Mouse (Mus musculus) small intestine, adult 2 months (tissue): Measurements from ENCODE around the gene Bcr. TPM values are rescaled to one million over a fixed set of nuclear protein-coding genes. Genes with fewer than 3 reads are reported as not detected.
"Not testable (repeated sequence)": the region's sequence is repeated elsewhere in the genome, so short reads cannot be mapped to it uniquely, and the experiment has no call there.

Source experiments
- H3K27ac ChIP-seq: fragments of 200-500 bp; 2 replicates; pipeline ENCODE4 v1.5.1; 2012; ENCODE audit warnings: low read depth, low read length, control low read depth, inconsistent platforms; ENCODE audit not compliant: insufficient read depth
- H3K27me3 ChIP-seq: fragments of 200-500 bp; 2 replicates; pipeline ENCODE4 v1.6.1; 2012; ENCODE audit warnings: mild to moderate bottlenecking, moderate library complexity, low read length, inconsistent platforms; ENCODE audit not compliant: control insufficient read depth, insufficient read depth
- H3K36me3 ChIP-seq: fragments of 200-500 bp; 2 replicates; pipeline ENCODE4 v1.6.1; 2012; ENCODE audit warnings: mild to moderate bottlenecking, low read length, control low read depth, inconsistent platforms; ENCODE audit not compliant: control insufficient read depth, insufficient read depth
- H3K4me1 ChIP-seq: fragments of 200-500 bp; 2 replicates; pipeline ENCODE4 v1.6.1; 2012; ENCODE audit warnings: low read length, inconsistent platforms, mixed read lengths; ENCODE audit not compliant: control insufficient read depth, insufficient read depth, insufficient read length
- H3K4me3 ChIP-seq: fragments of 200-500 bp; 2 replicates; pipeline ENCODE4 v1.5.1; 2012; ENCODE audit warnings: low read depth, mild to moderate bottlenecking, control low read depth, inconsistent platforms, low read length, moderate library complexity
- CTCF ChIP-seq: fragments of 200-500 bp; IDR thresholded peaks from 2 replicates; pipeline ENCODE4 v1.5.1; 2012; ENCODE audit warnings: low read depth, mild to moderate bottlenecking, control low read depth, inconsistent platforms, low read length, moderate library complexity, mixed read lengths; ENCODE audit not compliant: insufficient replicate concordance, insufficient read length; ENCODE audit errors: extremely low read depth
- POLR2A ChIP-seq: fragments of 200-500 bp; IDR thresholded peaks from 2 replicates; pipeline ENCODE4 v1.6.1; 2012; ENCODE audit warnings: low read depth, mild to moderate bottlenecking, control low read depth, inconsistent platforms, low read length, moderate library complexity
- WGBS: fragments of 180-500 bp; shearing (Covaris S2); methylation state at CpG from one replicate; pipeline ENCODE4 v1.1.7; 2018; 5-methylcytosine and 5-hydroxymethylcytosine counted together
- polyA plus RNA-seq: library from polyadenylated mRNA; depleted of rRNA; stranded (reverse); fragments of >200 nt; gene quantifications from 2 replicates; pipeline ENCODE4 v1.2.3, GENCODE M21; 2012

Gene Bcr
- polyA plus RNA-seq, 1 experiment: 46.9 TPM

DNA sequence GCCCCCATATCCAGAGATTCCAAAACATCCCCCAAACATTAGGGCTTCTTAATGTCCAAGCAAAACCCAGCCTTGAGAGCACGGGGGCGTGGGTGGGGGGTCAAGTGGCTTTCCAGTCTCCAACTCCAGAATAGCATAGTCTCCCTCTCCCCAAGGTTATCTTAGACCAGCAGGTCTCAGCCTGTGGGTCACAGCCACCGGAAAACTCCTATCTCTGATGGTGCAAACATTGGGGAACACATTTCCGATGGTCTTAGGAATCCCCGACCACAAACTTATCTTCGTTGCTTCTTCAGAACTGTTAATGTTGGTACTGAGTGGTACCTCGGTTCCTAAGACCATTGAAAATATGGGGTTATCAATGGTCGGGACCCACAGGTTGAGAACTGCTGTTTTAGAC is 31.6 kb upstream of the Bcr start:
- TF ChIP-seq POLR2A (no peak), CTCF (no peak)
- H3K36me3 ChIP-seq: no peaks in the 10 kb centered on the region

DNA sequence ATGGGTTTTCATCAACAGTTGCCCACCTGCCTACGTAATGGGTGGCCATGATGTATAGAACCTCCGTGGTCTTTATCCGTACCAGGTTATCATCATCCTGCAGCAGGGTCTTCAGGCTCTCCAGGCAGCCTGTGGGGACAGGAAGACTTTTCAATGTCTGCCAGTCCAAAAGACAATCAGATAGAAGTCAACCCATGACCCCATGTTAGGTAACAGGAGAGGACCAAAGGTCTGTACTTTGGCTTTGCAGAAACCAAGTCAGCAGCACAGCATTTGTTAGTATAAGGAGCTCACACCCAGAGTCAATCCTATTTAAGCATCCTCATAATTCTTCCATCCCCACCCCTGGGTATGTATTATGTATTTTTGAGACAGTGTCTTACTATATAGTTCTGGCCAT is 30.7 kb upstream of the Bcr start:
- no peaks in the 10 kb centered on the region for H3K27me3 ChIP-seq
- H3K36me3 ChIP-seq: no peaks in the 10 kb centered on the region
- peaks cover 2% of the 10 kb centered on the region; the same call in 1 of the 2 replicates for H3K4me1 ChIP-seq
- 94% methylated on average over 3 of the region's 3 CpGs for WGBS
- no peak overlapping the region for H3K27ac ChIP-seq
- no peak overlapping the region for H3K4me3 ChIP-seq
- TF ChIP-seq POLR2A: no peak
- TF ChIP-seq CTCF: no peak

More for the DNA sequence above, 31.6 kb upstream of the Bcr start:
- H3K4me1 ChIP-seq: peaks cover 2% of the 10 kb centered on the region; the same call in 1 of the 2 replicates
- no peak overlapping the region for H3K27ac ChIP-seq
- no peak overlapping the region for H3K4me3 ChIP-seq
- no peaks in the 10 kb centered on the region for H3K27me3 ChIP-seq
- 81% methylated on average over 8 of the region's 8 CpGs for WGBS

- WGBS: 67% methylated on average over 3 of the region's 3 CpGs
- TF ChIP-seq POLR2A (no peak), CTCF (no peak)
- no peak overlapping the region for H3K27ac ChIP-seq
- H3K36me3 ChIP-seq: no peaks in the 10 kb centered on the region
- no peak overlapping the region for H3K4me3 ChIP-seq
- H3K4me1 ChIP-seq: peaks cover 2% of the 10 kb centered on the region; the same call in 1 of the 2 replicates
- no peaks in the 10 kb centered on the region for H3K27me3 ChIP-seq
Observed at GRCm38 (mm10) chr10:75030234-75030633, 30.2 kb upstream of the Bcr start.

DNA sequence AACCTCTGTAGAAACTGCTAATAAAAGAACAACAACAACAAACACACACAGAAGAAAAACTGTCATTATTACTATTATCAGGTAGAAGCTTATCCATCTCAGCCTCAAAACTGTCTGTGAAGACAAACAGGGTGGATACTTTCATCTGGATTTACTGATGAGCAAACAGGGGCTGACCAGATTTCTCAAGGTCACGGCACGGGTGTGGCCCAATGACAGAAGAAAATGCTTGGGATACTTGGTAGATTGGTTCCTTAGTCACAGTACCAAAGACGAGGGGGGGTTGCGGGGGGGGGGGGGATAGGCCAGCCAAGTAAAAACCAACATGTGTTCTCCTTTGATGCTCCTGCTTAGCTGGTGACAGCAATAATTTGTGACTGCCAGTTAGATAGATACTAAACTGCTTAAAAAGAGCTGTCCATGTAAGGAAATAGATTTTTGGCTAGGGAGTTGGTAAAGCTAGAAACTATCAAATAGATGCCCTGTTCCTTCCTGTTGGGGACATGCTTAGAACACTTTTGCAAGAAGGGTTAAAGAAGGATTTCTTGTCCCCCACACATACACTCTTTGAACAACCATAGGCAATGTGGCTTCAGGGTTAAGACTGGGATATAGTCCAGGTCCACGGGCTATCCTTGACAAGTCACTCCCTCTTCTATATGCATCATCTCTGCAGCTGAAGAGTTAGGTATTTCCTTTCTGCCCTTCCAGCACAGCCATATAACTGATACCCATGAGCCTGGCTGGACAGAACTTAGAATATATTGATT is 28.9 kb upstream of the Bcr start:
- no peak overlapping the region for H3K4me3 ChIP-seq
- peaks cover 2% of the 10 kb centered on the region; the same call in 1 of the 2 replicates for H3K4me1 ChIP-seq
- no peaks in the 10 kb centered on the region for H3K36me3 ChIP-seq
- no peak overlapping the region for H3K27ac ChIP-seq
- TF ChIP-seq CTCF (no peak), POLR2A (no peak)
- WGBS: 37% methylated on average over 5 of the region's 5 CpGs
- no peaks in the 10 kb centered on the region for H3K27me3 ChIP-seq

DNA sequence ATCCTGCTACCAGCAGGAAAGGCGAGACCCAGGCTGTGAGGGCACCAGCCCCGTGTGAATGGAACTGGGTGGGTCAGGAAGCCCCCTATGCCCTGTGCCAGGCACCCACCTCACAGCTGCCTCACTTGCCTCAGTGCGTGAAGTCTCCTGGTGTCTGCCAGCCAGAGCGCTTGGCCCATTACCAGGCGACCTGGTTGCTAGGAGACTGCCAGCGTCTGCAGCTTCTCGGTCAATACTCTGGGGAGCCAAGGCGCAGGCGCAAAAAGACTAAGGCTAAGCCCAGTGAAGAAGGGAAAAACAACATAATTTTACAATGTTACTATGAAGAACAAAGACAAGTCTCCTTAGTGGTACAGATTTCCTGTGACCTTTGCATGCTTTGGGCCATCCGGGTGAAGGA is 28.0 kb upstream of the Bcr start, which contains the start of gene Rsph14:
TSS of gene Rsph14 (minus strand) at position 192 of the 400 bp plus-strand sequence.
- Histone ChIP-seq H3K4me3 (no peak within 1 kb of the TSS), H3K27ac (no peak within 1 kb of the TSS), H3K4me1 (peaks cover 9% of the 10 kb centered on the region), H3K27me3 (no peaks in the 10 kb centered on the region), H3K36me3 (no peaks in the 10 kb centered on the region)
- TF ChIP-seq CTCF (no peak), POLR2A (no peak)
- WGBS: 16% methylated on average over 10 of the region's 10 CpGs

DNA sequence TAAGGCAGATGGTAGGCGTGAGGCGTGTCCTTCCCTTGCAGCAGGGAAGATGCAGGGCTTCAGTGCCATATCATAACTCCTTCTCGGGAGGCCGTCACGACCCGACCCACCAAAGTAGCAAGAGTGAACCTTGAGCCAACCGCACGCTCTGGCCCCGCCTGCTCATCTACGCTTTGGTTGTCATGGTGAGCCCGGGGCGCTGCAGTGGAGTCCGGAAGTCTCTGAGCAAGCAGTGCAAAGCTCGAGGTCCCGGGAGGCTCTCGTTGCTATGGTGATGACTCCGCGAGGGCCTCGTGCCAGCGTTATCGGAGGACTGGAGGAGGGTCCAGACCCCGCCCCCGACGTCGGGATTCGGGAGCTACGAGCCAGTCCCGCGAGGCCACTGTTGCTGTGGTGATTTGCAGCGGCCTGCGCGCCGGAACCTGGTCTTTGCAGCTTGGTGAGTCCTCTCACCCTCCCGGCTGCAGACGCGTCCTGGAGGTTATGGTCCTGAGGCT is 23.5 kb upstream of the Bcr start, which contains the start of gene Rab36:
TSS of gene Rab36 (plus strand) at position 176 of the 497 bp plus-strand sequence.
- no peaks in the 10 kb centered on the region for H3K27me3 ChIP-seq
- H3K4me3 ChIP-seq: peak within 1 kb of the TSS; percentile 61
- H3K4me1 ChIP-seq: peaks cover 11% of the 10 kb centered on the region
- TF ChIP-seq POLR2A: no peak
- no peak for TF ChIP-seq CTCF
- no peaks in the 10 kb centered on the region for H3K36me3 ChIP-seq
- under 1% methylated on average over 36 of the region's 36 CpGs for WGBS
- H3K27ac ChIP-seq: no peak within 1 kb of the TSS

- WGBS: 4% methylated on average over 1 of the region's 1 CpGs
Observed at GRCm38 (mm10) chr10:75042060-75042459, 18.3 kb upstream of the Bcr start.

More at GRCm38 (mm10) chr10:75042060-75042459, 18.3 kb upstream of the Bcr start:
- H3K27me3 ChIP-seq, H3K4me3 ChIP-seq, H3K27ac ChIP-seq, H3K4me1 ChIP-seq, H3K36me3 ChIP-seq: not testable (repeated sequence)
